Comparison of ENCODE assay signal across 15 mouse cellular contexts in genomic region chr7:16766443-16766842, GRCm38 (mm10). TPM values are rescaled to one million over a fixed set of nuclear protein-coding genes. Genes with fewer than 3 reads are reported as not detected.
A peak's percentile ranks its signal among the peaks of the same experiment; 100 is the strongest.
DNase-seq lines count a peak whose midpoint lies in the region.
"Had no signal": no experiment of that assay in that cellular context is flagged by ENCODE, and none has a peak within 500 bp of the region (broad histone marks: within the 10 kb centered on the region; RNA-seq: fewer than 3 reads in every experiment).

No protein-coding gene starts in this region.

- peak; percentile 40 for DNase-seq in embryo, embryonic 10 days (ENCODE audit: low spot score)
- DNase-seq in embryo, embryonic 10.5 days (ENCODE audit: low spot score), result no peak
- peak; percentile 20 for DNase-seq in lung, postnatal 14 days
- no peak for DNase-seq in lung, postnatal 25 days (ENCODE audit: low spot score)
- peak; percentile 31 for DNase-seq in mesoderm, embryonic 11.5 days (ENCODE audit: low read depth, low spot score)
- peak; percentile 64 to 82 for DNase-seq in thymus, postnatal 36 days
- DNase-seq in left cerebral cortex, adult 9 months (ENCODE audit: low spot score in 2 of 2), result no peak
- DNase-seq in adrenal gland, postnatal 10 days, result no peak
- DNase-seq: cerebellum, postnatal 10 days; forebrain, postnatal 0 days; gastrocnemius, postnatal 10 days; heart, adult 18-20 months; kidney, adult 18-20 months; kidney, postnatal 14 days had no signal

RNA-seq across cellular contexts. Expression of gene Slc1a5, which starts 14.7 kb away (rescaled TPM):
- total RNA-seq in adrenal gland, postnatal 10 days (2021), result 100 to 1,000 TPM; 108 to 109 TPM

RNA-seq across cellular contexts. Expression of gene Ap2s1, which starts 28.2 kb away (rescaled TPM):
- 100 to 1,000 TPM; 154 to 156 TPM for total RNA-seq in adrenal gland, postnatal 10 days (2021)

RNA-seq across cellular contexts. Expression of gene Ceacam9, which starts 44.7 kb away (rescaled TPM):
- not detected for total RNA-seq in adrenal gland, postnatal 10 days (2021)
- total RNA-seq: adrenal gland, postnatal 4 days; forebrain, postnatal 0 days; gastrocnemius, postnatal 10 days; heart, adult 18-20 months had no signal

RNA-seq across cellular contexts. Expression of gene Strn4, which starts 49.2 kb away (rescaled TPM):
- 10 to 100 TPM; 63.8 to 72.8 TPM for total RNA-seq in adrenal gland, postnatal 10 days (2021)

RNA-seq across cellular contexts. Expression of gene Fkrp, which starts 50.1 kb away (rescaled TPM):
- total RNA-seq in adrenal gland, postnatal 10 days (2021), result 10 to 100 TPM; 22.4 to 22.6 TPM

Comparison
In these comparisons a context has a peak if more than half of its experiments do, and no peak if none do; other contexts are left out.
1. DNase-seq: peak in embryo, embryonic 10 days (single experiment), lung, postnatal 14 days (single experiment), mesoderm, embryonic 11.5 days (single experiment) and thymus, postnatal 36 days (2 of 2); none in embryo, embryonic 10.5 days (single experiment), lung, postnatal 25 days (single experiment), left cerebral cortex, adult 9 months (0 of 2) and adrenal gland, postnatal 10 days (single experiment).